25 mouse cellular contexts compared by ENCODE assay signal in genomic region chr14:120763796-120764195, GRCm38 (mm10).
DNase-seq lines count a peak whose midpoint lies in the region; ATAC-seq lines count a peak whose summit lies in the region.
"Had no signal": no experiment of that assay in that cellular context is flagged by ENCODE, and none has a peak within 500 bp of the region (broad histone marks: within the 10 kb centered on the region; RNA-seq: fewer than 3 reads in every experiment).

No protein-coding gene starts in this region.

- WGBS in midbrain, embryonic 11.5 days = 93% methylated on average over 5 of the region's 5 CpGs
- 94% methylated on average over 5 of the region's 5 CpGs for WGBS in midbrain, embryonic 14.5 days

- no peaks in the 10 kb centered on the region for H3K9me3 ChIP-seq in midbrain, embryonic 11.5 days (ENCODE audit: control insufficient read depth, low read length)
- no peaks in the 10 kb centered on the region for H3K9me3 ChIP-seq in midbrain, embryonic 14.5 days (ENCODE audit: control insufficient read depth, low read length)
- H3K9me3 ChIP-seq: forebrain, embryonic 10.5 days; heart, embryonic 13.5 days; limb, embryonic 15.5 days; midbrain, embryonic 15.5 days; neural tube, embryonic 15.5 days had no signal

- no peak overlapping the region for H3K4me2 ChIP-seq in midbrain, embryonic 11.5 days
- H3K4me2 ChIP-seq in midbrain, embryonic 14.5 days (ENCODE audit: low read length) = no peak overlapping the region
- H3K4me2 ChIP-seq: heart, embryonic 13.5 days; limb, embryonic 15.5 days; lung, embryonic 14.5 days; midbrain, embryonic 15.5 days; neural tube, embryonic 15.5 days had no signal

- H3K9ac ChIP-seq in midbrain, embryonic 11.5 days (ENCODE audit: low read length) = no peak overlapping the region
- H3K9ac ChIP-seq in midbrain, embryonic 14.5 days (replicated peaks; ENCODE audit: low read length) = no peak overlapping the region
- H3K9ac ChIP-seq: forebrain, postnatal 0 days; heart, embryonic 13.5 days; limb, embryonic 15.5 days; liver, embryonic 14.5 days; lung, embryonic 14.5 days; midbrain, embryonic 15.5 days; neural tube, embryonic 15.5 days had no signal

- no peaks in the 10 kb centered on the region for H3K27me3 ChIP-seq in midbrain, embryonic 11.5 days (ENCODE audit: control insufficient read depth, insufficient read depth, low read length)
- no peaks in the 10 kb centered on the region for H3K27me3 ChIP-seq in midbrain, embryonic 14.5 days (ENCODE audit: control insufficient read depth, insufficient read depth, low read length)
- H3K27me3 ChIP-seq: heart, embryonic 13.5 days; limb, embryonic 15.5 days; megakaryocyte, embryonic 14.5 days; midbrain, embryonic 15.5 days; neural tube, embryonic 15.5 days had no signal

- no peaks in the 10 kb centered on the region for H3K36me3 ChIP-seq in midbrain, embryonic 11.5 days (ENCODE audit: control insufficient read depth, insufficient read depth, low read length)
- H3K36me3 ChIP-seq in midbrain, embryonic 14.5 days (ENCODE audit: control insufficient read depth, insufficient read depth, low read length) = no peaks in the 10 kb centered on the region
- H3K36me3 ChIP-seq: forebrain, embryonic 10.5 days; heart, embryonic 13.5 days; limb, embryonic 15.5 days; midbrain, embryonic 15.5 days; neural tube, embryonic 15.5 days had no signal

- ATAC-seq in midbrain, embryonic 11.5 days (ENCODE audit: low FRiP score) = no peak
- no peak for ATAC-seq in midbrain, embryonic 14.5 days (ENCODE audit: low FRiP score, low TSS enrichment)
- ATAC-seq: CD4-positive, CD25-positive, alpha-beta regulatory T cell, adult 4 months; forebrain, postnatal 0 days; hindbrain, postnatal 0 days; midbrain, embryonic 15.5 days had no signal

- DNase-seq in frontal cortex, postnatal 36 days (ENCODE audit: low spot score in 2 of 2) = peak; percentile 30 to 31
- no peak for DNase-seq in frontal cortex, postnatal 25 days (ENCODE audit: low spot score in 2 of 2)
- peak; percentile 51 for DNase-seq in midbrain, embryonic 11.5 days (ENCODE audit: low spot score, missing footprints)
- DNase-seq in midbrain, embryonic 14.5 days = no peak
- peak; percentile 27 for DNase-seq in urinary bladder, postnatal 14 days (ENCODE audit: low spot score)
- no peak for DNase-seq in urinary bladder, postnatal 36 days (ENCODE audit: low spot score in 2 of 2)
- peak; percentile 60 for DNase-seq in telencephalon, adult 2 months (ENCODE audit: low read depth, low spot score)
- DNase-seq in adrenal gland, postnatal 14 days = no peak
- DNase-seq: adrenal gland, postnatal 36 days; cerebellum, adult 18-20 months; cerebellum, postnatal 14 days; kidney, adult 11 months; thymus, postnatal 14 days had no signal

- H3K4me3 ChIP-seq in midbrain, embryonic 11.5 days (ENCODE audit: low read depth, low read length) = no peak overlapping the region
- H3K4me3 ChIP-seq in midbrain, embryonic 14.5 days (replicated peaks; ENCODE audit: low read depth, low read length) = no peak overlapping the region
- H3K4me3 ChIP-seq: forebrain, embryonic 10.5 days; heart, embryonic 13.5 days; limb, embryonic 15.5 days; megakaryocyte, embryonic 14.5 days; midbrain, embryonic 15.5 days; neural tube, embryonic 15.5 days had no signal

- H3K4me1 ChIP-seq in midbrain, embryonic 11.5 days (ENCODE audit: control insufficient read depth, insufficient read depth, low read length) = no peaks in the 10 kb centered on the region
- no peaks in the 10 kb centered on the region for H3K4me1 ChIP-seq in midbrain, embryonic 14.5 days (ENCODE audit: control insufficient read depth, insufficient read depth, low read length)
- H3K4me1 ChIP-seq: forebrain, embryonic 10.5 days; heart, embryonic 13.5 days; midbrain, embryonic 15.5 days; neural tube, embryonic 15.5 days had no signal

- H3K27ac ChIP-seq in midbrain, embryonic 11.5 days (ENCODE audit: low read depth, low read length) = no peak overlapping the region
- H3K27ac ChIP-seq in midbrain, embryonic 14.5 days (replicated peaks; ENCODE audit: low read depth, low read length) = no peak overlapping the region
- H3K27ac ChIP-seq: forebrain, embryonic 10.5 days; heart, embryonic 13.5 days; hindbrain, postnatal 0 days; kidney, postnatal 0 days; limb, embryonic 15.5 days; liver, embryonic 14.5 days; midbrain, embryonic 15.5 days; neural tube, embryonic 15.5 days had no signal

Comparison
In these comparisons a context has a peak if more than half of its experiments do, and no peak if none do; other contexts are left out.
1. DNase-seq: peak in frontal cortex, postnatal 36 days (2 of 2), midbrain, embryonic 11.5 days (single experiment), urinary bladder, postnatal 14 days (single experiment) and telencephalon, adult 2 months (single experiment); none in frontal cortex, postnatal 25 days (0 of 2), midbrain, embryonic 14.5 days (single experiment), urinary bladder, postnatal 36 days (0 of 2) and adrenal gland, postnatal 14 days (single experiment).